Mouse (Mus musculus): ENCODE measurements around the gene Dnah14. TPM values are rescaled to one million over a fixed set of nuclear protein-coding genes. Genes with fewer than 3 reads are reported as not detected.
"Not testable (repeated sequence)": the region's sequence is repeated elsewhere in the genome, so short reads cannot be mapped to it uniquely, and the experiment has no call there.

Dnah14 gene
- total and polyA plus RNA-seq, 3 experiments: 0.03 to 0.14 TPM; not detected in 1

DNA sequence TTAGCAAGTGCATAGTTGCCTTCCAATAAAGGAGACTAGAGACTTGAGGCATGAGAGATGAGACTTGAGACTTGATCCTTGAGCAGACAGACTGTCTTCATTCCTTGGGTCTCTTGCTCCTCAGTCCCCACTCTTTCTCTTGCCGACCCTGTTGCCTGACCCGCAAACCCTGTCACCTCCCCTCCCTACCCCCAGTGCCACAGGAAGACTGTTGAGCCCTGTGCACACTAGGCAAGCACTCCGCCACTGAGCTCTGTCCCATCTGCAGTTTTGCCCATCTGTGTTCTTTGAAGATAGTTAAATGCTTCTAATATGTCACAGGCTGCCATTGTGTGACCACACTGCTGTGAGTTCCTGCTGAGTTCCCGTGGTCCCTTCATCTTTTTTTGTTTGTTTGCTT, 23.0 kb downstream of the Dnah14 start:
- DNase-seq: no peak

DNA sequence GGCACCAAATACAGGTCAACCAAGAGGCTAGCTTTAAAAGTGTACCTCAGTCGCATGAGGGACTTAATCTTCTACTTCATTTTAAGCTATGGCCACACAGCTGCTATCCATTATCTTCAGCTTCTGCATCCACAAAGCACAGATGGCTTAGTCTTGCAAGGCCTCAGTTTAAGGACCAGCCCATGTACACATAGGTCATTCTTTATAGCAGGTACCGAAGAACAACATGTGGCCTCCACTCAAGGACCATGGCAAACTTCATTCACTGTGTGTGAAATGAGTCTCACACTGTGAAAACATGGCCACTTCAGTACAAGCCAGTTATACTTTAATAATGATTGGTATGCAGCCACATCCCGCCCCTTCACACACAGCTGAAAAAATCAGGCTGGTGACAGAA, 34.8 kb downstream of the Dnah14 start:
- no peak for DNase-seq

DNA sequence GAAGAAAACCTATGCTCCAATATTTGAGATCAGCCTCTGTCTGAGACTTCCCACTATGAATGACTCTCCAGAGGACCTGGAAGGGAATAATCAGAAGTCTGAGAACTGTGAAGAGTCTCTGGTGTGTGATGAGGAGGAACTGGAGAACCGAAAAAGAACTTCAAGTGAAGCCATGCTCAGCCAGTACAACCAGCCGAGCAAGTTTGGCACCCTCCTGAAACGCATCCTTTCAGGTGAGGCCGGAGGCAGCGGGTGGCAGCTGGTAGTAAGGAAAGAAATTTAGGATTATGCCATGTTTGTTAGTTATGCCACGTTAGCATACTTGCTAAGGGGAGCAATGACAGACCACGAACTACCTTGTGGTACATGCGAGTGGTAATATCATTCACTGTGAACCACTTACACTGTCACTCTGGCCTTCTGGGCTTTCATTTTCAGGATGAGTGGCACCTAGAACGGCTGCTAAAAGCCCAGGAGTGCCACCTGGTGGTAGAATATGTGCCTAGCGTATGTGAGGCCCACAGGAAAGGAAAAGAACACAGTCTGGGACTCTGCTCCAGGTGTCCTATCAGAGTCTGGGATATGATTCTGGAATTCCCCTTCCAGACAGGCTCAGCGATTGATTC, 39.6 kb downstream of the Dnah14 start:
- DNase-seq: peak; percentile 67

DNA sequence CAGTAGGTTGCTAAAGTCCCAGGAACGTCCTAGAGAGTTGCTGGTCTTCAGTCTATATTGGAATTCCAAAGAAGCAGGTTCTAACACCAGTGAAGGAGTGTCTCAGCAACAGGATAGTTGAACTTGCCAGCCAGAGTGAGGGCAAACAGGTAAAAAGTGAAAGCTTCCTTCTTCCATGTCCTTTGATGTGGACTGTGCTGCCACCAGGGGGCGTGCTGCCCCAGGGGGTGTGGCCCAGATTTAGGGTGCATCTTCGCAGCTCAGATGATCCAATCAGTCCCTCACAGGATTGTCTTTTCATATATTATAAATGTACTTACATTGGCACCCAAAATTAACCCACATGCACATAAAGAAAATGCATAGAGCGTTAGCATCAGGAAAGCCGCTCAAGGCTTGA, 41.0 kb downstream of the Dnah14 start:
- peak; percentile 19 for DNase-seq

DNA sequence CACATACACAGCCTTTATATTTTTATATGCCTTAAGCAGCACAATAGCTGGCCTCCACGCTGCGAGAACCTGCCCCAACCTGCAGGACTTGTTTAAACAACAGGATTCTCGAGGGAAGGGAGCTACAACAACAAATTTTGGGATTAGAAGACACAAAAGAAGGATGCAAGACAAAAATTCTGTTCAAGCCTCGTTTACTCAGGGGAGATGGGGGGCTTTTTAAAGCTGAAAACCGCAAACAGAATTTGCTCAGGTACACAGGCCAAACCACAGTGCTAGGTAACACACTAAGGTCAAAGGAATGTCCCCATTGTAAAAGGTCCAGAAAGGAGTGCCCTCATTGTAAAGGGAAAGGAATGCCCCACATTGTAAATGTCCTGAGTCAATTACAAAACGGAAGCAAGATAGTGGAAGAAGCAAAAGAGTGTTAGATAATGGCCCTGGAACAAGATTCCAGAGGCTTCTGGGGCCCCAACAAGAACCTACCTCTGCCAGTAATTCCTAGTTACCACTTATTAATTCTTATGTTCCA, 46.9 kb downstream of the Dnah14 start:
- no peak for DNase-seq

DNA sequence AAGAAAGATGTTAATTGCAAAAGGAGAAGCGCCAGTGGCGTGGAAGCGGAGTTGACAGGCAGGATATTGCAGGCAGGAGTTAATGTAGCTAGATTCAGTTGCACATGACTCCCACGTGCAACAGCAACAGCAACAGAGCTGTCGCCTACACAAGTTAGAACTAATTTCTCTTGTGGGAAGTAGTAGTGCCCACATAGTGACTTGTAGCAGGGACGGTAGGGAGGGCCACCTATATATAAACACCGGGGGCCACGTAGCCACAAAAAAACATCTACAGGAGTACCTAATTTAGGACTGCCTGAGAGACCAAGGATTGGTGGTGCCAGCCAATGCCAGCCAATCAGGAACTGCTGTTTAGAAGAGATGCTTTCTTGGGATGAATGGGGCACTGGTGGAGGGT, 48.5 kb downstream of the Dnah14 start:
- no peak for DNase-seq

DNA sequence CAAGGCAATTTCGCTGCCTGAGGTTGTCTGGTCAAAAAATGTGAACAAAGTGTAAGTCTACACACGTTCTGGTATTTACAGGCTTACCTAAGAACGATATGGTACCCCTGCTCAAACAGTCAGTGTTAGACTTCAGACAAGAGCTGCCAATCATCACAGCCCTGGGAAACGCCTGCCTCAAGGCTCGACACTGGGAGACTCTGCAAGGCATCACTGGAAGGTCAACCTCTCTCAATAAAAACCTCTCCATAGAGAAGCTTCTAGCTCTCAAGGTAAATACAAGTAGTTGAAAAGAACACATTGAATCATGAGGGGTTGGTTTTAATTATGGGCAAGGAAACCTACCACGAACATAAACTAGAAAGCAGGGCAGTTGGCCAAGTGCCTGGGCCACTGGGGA, 51.9 kb downstream of the Dnah14 start:
- no peak for DNase-seq

DNA sequence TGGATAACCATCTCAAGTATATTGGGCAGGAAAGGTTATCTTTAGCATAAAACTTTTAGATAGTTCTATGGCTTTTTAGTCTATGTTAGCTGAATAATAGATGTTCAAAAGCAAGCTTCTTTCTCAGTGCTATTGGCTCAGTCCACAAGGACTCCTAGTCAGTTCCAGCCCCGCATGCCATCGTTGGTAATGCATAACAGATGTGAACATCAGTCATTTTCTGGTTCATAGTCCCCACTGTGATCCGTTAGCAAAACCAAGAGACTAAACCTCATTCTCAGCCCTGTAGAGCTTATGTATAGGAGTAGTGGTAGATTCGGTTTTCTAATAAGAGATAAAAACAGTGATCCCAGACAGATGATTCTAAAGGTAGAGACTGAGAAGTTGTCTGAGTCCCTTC, 55.0 kb downstream of the Dnah14 start:
- DNase-seq: no peak

DNA sequence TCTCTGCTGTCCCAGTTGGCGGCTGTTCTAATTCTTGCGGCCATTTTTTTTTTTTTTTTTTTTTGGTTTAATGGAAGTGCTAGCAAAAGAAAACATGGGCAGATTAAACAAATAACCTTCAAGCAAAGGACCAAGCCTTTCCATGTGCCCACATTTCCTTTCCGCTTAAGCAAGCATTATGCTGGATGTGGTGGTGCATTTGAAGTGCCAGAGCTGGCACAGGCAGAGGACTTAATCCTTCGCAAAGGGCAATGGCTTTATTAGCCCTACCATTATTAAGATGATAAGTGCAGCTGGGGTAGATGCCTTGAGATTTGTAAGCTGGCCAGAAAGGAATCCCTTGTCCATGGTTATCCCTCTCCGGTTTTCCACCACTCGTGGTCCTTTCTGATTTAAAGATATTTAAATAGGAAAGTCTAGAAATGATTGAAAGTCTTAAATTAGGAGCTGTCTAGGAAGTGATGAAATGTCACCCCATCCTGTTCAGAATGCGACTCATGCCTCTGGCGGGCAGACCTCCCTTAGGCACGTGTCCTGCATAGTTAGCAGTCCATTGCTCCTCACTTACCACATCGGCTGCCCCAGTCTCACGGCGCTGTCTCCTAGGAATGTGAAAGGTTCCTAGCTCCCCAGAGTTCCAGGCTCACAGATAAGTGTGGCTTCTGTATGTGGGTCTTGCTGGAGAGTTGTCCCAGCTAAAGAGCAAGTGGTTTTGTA, 61.8 kb downstream of the Dnah14 start:
- no peak for DNase-seq

DNA sequence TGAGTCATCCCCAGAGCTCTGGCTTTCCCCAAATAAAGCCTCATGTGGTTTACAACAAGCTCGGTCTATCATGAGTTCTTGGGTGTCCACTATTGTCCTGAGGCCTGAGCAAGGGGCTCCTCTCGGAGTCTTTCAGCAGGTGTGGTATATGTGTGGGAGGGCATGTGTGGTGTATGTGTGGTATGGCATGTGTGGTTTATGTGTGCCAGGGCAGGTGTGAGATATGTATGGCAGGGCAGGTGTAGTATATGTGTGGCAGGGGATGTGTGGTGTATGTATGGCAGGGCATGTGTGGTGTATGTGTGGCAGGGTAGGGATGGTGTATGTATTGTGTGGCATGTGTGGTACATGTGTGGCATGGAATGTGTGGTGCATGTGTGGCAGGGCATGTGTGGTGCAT, 64.0 kb downstream of the Dnah14 start:
- DNase-seq: no peak

DNA sequence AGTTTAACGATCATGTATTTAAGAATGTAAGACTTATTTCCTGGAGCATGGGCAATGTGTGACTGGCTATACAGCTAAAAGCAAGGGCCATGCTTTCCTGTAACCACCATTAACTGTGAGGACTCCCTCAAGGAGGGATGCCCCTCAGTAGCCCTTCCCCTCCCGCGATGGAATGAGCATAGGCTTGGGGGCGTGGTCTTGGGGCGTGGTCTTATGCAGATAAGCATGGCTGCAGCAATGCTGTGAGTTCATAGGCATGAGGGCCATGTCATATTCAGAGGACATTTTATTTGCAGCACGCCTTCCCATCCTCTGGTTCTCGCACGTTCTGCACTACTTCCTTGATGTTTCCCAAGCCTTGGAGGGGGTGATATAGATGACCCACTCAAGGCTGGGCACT, 71.1 kb downstream of the Dnah14 start:
- DNase-seq: no peak

DNA sequence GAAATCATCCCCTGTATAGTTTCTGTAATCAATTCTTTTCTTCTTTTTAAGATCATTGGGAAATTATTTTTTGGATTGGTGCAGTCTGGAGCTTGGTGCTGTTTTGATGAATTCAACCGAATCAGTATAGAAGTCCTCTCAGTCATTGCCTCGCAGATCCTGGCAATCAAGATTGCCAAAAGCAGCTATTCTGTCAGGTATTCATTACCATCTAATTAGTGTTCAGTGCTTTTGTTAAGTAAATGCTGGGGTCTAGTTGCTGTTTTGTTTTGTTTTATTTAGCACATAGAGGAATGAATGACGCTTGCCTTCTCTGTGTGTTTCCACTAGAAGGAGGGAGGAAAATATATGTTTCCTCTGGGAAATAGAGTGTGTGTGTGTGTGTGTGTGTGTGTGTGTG, 77.1 kb downstream of the Dnah14 start:
- no peak for DNase-seq

DNA sequence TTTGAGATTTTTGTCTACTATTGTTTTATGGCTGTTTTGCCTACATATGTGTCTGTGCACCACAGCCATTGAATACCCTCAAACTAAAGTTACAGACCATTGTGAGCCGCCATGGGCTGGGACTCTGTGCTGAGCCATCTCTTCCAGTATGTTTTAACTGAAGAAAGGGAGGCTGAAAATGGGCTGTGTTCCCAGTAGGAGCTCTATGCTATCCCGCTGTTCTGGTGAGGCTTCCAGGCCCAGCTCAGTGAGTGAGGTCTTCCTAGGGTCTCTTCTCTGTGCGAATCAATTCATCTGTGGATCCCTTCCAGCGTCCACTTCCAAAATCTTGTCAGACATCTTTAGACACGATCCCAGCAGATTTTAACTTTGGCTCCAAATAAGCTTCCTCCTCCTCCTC, 80.1 kb downstream of the Dnah14 start:
- no peak for DNase-seq

DNA sequence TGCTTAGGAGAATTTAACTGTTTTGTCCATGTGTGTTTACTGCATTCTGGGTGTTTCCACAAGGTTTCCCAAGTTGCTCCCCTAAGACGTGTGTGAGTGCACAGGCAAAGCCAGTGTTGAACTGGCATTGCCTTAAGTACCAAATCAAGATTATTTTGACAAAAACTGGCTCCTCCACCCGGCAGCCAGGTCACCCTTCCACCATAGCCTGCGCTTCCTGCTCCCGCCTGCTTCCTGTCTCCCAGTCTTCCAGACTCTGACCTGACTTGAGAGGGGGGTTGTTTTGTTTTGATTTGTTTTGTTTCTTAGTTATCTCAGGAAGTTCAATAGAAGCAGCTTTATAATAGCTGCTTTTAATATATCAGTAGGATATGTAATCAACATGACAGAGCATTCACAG, 90.4 kb downstream of the Dnah14 start:
- peak; percentile 12 for DNase-seq

DNA sequence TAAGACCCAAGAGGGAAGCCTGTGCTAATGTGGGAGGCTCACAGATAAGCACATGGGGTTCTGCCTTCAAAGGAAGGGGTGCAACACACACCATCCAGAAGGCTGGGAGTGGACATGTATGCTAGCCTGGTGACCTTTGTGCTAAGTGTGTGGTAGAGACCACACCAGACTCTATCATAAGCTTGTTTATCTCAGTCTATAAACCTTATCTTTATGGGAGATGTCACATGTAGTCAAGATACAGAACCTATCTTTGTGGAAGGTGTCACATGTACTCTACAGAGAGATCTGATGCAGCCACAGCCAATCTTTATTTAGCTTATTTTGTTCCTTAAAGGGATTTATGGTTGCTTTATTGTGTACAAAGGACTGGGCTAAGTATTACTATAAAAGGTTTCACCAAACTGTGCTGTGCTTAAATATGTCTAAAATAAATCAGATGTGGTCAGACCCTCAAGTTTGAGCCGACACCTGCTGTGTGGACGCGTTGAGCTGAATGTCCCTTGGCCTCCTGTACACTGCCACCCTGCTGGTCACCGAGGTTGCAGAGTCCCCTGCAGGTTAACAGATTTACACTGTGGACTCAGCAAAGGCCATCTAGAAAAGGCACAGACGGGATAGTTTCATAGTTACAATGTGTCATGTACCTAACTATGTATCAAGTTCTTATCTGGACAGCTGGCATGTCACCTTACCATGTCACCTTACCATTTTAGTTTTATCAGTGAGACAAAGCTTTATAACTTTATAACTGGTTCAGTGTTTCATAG, 118.6 kb downstream of the Dnah14 start:
- no peak for DNase-seq

DNA sequence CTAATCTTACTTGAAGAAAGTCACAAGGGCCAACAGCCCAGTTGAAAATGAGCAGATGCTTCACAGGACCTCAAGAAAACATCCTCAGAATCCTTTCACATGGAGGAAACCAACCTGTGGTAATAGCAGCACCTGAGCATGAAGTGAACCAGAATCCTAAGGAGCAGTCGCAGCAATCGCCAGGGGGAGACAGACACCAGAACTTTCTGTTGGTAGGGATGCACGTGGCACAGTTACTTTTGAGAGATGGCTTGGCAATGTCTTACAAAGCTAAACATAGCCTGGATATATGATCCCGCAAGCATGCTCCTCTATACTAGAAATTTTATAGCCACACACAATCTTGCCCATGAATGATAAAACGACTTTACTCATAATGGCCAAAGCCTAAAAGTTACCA, 152.3 kb downstream of the Dnah14 start:
- DNase-seq: peak; percentile 12

DNA sequence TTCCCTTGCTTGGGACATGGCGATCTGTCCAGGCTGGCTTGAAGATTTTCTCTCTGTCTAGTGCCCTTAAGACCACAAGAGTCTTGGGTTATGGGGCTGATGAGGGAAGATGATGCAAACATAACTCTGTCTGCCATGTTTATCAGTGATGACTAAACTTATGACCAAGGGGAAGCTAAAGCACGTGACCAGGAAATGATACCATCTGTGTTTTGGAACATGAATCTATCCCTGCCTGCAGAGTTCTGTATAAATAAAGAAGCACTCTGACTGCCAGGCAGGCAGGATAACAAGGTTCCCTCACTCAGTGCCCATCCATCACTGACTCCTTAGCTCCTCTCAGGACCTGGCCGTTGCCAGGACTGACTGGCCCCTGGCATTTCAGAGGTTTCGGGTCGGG, 157.2 kb downstream of the Dnah14 start:
- DNase-seq: no peak

DNA sequence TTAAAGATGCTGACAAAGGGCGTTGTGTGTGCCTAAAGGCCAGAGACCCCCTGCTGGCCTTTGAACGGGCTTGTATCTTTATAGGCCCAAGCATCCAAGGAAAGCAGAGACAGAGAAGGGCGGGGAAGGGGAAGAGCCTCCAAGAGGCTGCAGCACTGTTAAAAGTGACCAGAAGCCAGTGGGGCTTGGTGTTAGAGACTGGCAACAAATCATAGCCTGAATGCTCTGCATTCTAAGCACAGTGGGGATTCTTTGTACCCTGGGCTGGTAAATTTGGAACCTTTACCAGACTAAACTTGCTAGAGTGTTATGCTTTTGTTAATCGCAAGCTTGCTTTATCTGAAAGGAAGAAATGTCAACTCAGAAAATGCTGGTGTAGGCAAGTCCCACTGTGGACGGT, 163.9 kb downstream of the Dnah14 start:
- DNase-seq: no peak

DNA sequence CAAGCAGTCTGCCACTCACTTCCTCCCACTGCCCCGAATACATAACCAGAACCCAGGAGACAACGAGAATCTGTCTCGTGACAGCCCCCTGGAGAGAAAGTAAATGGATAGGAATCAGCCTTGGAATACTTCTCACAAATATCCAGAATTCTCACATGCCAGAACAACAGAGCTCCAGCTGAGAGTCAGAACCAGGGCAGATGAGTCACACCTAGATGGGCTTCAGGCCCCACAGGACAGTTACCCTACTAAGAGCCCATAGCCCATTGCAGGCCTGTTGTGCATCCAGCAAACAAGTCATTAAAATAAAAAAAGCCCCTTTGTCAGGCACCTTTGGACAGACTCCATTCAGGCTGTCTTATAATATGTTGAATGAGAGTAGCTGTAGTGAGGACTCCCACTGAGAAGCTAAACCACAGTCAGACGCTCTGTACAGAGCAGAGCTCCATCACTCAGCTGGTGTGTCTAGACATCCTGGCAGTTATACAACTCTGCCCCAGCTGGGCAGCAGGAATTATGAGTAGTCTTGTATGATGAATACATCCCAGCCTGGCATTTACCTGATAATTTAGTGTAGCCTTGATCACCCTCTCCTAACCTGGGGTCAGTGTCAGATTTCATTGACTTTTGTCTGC, 166.0 kb downstream of the Dnah14 start:
- DNase-seq: no peak

DNA sequence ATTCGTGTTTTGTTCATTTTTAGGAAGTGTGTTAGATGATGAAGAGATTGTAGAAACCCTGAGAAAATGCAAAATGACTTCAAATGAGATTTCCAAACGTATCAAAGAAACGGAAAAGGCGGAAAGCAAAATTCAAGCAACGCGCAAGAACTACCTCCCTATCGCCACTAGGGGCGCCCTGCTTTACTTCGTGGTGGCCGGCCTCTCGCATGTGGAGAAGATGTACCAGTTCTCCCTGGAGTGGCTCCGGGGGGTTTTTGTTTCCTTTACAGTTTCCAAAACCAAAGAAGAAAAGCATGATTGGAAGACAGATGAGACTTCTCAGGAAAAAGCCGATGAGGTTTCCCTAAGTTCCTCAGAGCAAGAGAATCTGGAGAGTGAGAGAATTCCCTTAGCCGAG, 193.0 kb downstream of the Dnah14 start:
- no peak for DNase-seq

DNA sequence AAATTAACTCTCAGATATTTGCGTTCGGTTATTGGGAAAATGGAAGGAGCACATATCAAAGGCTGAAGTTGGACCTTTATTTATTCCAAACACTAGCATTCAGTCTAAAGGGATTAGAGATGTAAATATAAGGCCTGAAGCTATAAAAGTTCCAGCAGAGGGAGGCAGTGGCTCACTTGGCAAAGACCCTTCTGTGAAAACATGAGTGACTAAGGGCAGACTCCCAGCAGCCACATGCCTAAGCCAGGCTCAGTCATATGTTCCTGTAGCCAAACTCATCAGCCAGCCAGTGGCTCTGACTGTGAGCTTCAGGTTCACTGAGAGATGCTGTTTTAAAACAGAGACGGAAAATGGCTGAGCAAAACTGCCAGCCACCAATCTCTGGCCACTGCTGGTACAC, 195.5 kb downstream of the Dnah14 start:
- DNase-seq: no peak

DNA sequence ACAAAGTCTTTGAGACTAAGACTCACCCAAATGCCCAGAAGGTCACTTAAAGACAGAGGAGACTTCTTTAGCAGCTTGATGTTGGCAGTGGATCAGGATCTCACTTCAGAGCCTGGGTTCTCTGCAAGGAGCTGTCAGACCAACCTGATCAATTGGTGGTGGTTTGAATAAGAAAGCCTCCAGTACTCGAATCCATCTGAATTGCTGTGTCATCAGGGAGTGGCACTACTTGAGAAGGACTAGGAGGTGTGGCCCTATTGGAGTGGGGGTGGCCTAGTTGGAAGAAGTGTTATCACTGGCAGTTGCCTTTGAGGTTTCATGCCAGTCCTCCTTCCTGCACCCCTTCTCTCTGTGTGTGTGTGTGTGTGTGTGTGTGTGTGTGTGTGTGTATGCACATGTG, 200.2 kb downstream of the Dnah14 start:
- no peak for DNase-seq

DNA sequence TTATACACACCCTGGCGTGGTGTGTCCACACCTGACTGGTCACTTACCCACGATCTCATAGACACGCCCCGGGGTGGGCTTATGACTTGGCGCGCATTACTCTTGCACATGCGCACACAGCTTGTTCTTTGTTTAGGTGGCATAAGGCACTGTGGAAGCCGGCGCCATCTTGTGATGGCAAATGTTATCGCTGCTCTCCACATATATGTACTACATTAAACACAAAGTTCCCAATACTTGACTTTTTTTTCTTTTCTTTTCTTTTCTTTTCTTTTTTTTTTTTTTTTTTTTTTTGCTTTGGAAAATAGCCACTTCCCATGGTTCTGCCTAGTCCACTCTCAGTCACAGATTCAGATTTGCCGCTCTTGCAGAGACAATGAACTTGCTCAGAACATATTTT, 206.2 kb downstream of the Dnah14 start:
- DNase-seq: not testable (repeated sequence)
